Mouse (Mus musculus): ENCODE measurements at regions not wholly inside any gene's neighbourhood (a gene's known extent, or its start where the extent isn't known, plus 50 kb on each side); places are given as distances from the start of the nearest gene placed in this dataset.

DNA sequence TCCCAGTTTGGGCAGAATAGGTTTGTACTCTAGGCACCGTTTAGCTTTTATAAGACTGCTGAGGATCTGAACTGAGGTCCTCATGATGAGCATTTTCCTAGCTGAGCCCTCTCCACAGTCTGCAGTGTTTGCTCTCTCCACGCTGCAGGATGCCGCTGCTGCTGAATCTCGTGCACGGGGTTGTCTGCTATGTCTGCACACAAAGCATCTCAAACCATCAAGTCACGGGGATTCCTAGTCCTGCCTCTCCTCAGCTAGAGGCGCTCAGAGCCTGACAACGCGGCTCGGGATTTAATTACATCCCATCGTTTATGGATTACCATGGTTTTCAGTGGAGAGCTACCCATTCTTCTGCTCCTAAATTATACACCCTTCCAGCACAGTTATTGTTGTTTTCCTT, 175.6 kb downstream of the Rnf144b start:
- WGBS, result 55% methylated on average over 11 of the region's 11 CpGs
- H3K27ac ChIP-seq (ENCODE audit: low read length), result no peak overlapping the region
- no peaks in the 10 kb centered on the region for H3K27me3 ChIP-seq (ENCODE audit: insufficient read depth, low read length)
- no peaks in the 10 kb centered on the region for H3K36me3 ChIP-seq (ENCODE audit: insufficient read depth, low read length)
- no peak for ATAC-seq (ENCODE audit: low FRiP score, low TSS enrichment)
- H3K9me3 ChIP-seq (ENCODE audit: low read length), result no peaks in the 10 kb centered on the region
- H3K4me3 ChIP-seq (ENCODE audit: low read length), result no peak overlapping the region
- no peaks in the 10 kb centered on the region for H3K4me1 ChIP-seq (ENCODE audit: insufficient read depth, low read length)
- H3K4me2 ChIP-seq (replicated peaks; ENCODE audit: low read depth, low read length), result no peak overlapping the region
- no peak overlapping the region for H3K9ac ChIP-seq (replicated peaks; ENCODE audit: low read length)

DNA sequence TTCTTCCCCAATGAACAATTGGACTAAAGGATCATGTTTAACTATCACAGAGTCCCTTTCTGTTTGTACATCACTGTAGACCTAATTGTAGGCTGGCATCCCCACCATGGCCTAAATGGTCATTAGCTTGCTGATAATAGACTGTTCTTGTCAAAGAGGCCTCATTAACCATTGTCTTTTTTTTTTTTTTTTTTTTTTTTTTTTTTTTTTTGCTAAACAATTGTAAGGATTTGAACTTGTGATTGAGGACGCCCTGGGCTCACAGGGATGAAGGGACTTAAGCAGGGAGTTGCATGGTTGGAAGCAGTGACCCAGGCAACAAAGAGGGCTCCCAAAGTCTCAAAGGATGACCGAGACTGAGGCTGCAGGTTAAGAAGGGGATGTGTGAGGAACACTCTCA, 178.0 kb downstream of the Rnf144b start:
- Histone ChIP-seq H3K36me3 (ENCODE audit: insufficient read depth, low read length) (no peaks in the 10 kb centered on the region), H3K4me3 (ENCODE audit: low read length) (no peak overlapping the region), H3K4me2 (replicated peaks; ENCODE audit: low read depth, low read length) (no peak overlapping the region), H3K27me3 (ENCODE audit: insufficient read depth, low read length) (no peaks in the 10 kb centered on the region), H3K27ac (ENCODE audit: low read length) (no peak overlapping the region), H3K9me3 (ENCODE audit: low read length) (no peaks in the 10 kb centered on the region), H3K4me1 (ENCODE audit: insufficient read depth, low read length) (no peaks in the 10 kb centered on the region), H3K9ac (replicated peaks; ENCODE audit: low read length) (no peak overlapping the region)
- WGBS, result 57% methylated on average over 2 of the region's 2 CpGs
- no peak for ATAC-seq (ENCODE audit: low FRiP score, low TSS enrichment)

- Histone ChIP-seq H3K4me2 (replicated peaks; ENCODE audit: low read depth, low read length) (no peak overlapping the region), H3K4me1 (ENCODE audit: insufficient read depth, low read length) (no peaks in the 10 kb centered on the region), H3K4me3 (ENCODE audit: low read length) (no peak overlapping the region), H3K9me3 (ENCODE audit: low read length) (no peaks in the 10 kb centered on the region), H3K9ac (replicated peaks; ENCODE audit: low read length) (no peak overlapping the region), H3K36me3 (ENCODE audit: insufficient read depth, low read length) (no peaks in the 10 kb centered on the region), H3K27ac (ENCODE audit: low read length) (no peak overlapping the region), H3K27me3 (ENCODE audit: insufficient read depth, low read length) (no peaks in the 10 kb centered on the region)
- ATAC-seq (ENCODE audit: low FRiP score, low TSS enrichment), result no peak
- 60% methylated on average over 3 of the region's 3 CpGs for WGBS
These were observed 178.6 kb downstream of the Rnf144b start for GRCm38 (mm10) chr13:47301070-47301469.

DNA sequence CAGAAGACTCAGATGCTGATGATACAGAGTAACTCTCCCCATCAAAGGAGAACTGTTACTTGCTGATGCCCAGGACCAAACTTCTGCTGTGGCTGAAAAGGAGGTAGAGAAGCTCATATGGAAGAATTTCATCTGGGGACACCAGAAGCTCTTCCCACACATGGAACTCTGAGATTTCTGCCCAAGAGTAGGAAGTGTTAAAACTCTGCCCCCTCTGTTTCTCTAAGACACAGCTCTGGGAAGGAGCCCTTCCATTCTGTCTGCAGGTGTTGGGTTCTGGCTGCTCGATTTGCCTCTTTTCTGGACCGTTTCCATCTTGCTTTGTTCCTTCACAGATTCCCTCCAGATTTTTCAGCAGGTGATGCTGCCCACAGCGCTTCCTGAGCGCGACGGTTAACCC, 187.0 kb downstream of the Rnf144b start:
- H3K4me1 ChIP-seq (ENCODE audit: insufficient read depth, low read length), result no peaks in the 10 kb centered on the region
- WGBS, result 90% methylated on average over 6 of the region's 6 CpGs
- no peak overlapping the region for H3K4me2 ChIP-seq (replicated peaks; ENCODE audit: low read depth, low read length)
- no peaks in the 10 kb centered on the region for H3K27me3 ChIP-seq (ENCODE audit: insufficient read depth, low read length)
- H3K4me3 ChIP-seq (ENCODE audit: low read length), result no peak overlapping the region
- H3K27ac ChIP-seq (ENCODE audit: low read length), result no peak overlapping the region
- no peak overlapping the region for H3K9ac ChIP-seq (replicated peaks; ENCODE audit: low read length)
- no peaks in the 10 kb centered on the region for H3K9me3 ChIP-seq (ENCODE audit: low read length)
- ATAC-seq (ENCODE audit: low FRiP score, low TSS enrichment), result no peak
- no peaks in the 10 kb centered on the region for H3K36me3 ChIP-seq (ENCODE audit: insufficient read depth, low read length)

- Histone ChIP-seq H3K9me3 (ENCODE audit: low read length) (no peaks in the 10 kb centered on the region), H3K4me2 (replicated peaks; ENCODE audit: low read depth, low read length) (no peak overlapping the region), H3K9ac (replicated peaks; ENCODE audit: low read length) (no peak overlapping the region), H3K27me3 (ENCODE audit: insufficient read depth, low read length) (no peaks in the 10 kb centered on the region), H3K4me1 (ENCODE audit: insufficient read depth, low read length) (no peaks in the 10 kb centered on the region), H3K27ac (ENCODE audit: low read length) (no peak overlapping the region), H3K36me3 (ENCODE audit: insufficient read depth, low read length) (no peaks in the 10 kb centered on the region), H3K4me3 (ENCODE audit: low read length) (no peak overlapping the region)
- 0 out of 2 replicates have a peak, but pooled peaks have one; percentile 35 for ATAC-seq (ENCODE audit: low FRiP score, low TSS enrichment)
- 7% methylated on average over 7 of the region's 7 CpGs for WGBS
These were observed 188.3 kb downstream of the Rnf144b start for GRCm38 (mm10) chr13:47310751-47311202.

DNA sequence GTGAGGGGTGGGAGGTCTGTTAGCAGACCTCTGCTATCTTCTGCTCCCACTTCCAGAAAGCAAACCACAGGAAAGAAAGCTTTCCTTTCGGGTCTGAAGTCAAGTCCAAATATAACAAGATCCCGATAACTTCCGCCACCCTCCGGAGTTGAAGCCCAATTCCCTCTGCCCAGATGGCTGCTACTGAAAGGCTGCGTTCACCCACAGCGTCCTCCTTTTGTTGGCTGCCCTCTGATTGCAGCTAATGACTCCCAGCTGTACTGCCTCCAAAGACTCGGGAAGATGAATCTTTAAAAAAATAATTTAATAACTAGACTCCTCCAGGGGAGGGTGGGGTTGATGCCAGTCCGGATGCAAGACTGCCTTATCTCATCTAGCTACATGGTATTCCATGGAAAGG, 197.1 kb downstream of the Rnf144b start:
- Histone ChIP-seq H3K4me2 (replicated peaks; ENCODE audit: low read depth, low read length) (no peak overlapping the region), H3K4me1 (ENCODE audit: insufficient read depth, low read length) (no peaks in the 10 kb centered on the region), H3K4me3 (ENCODE audit: low read length) (no peak overlapping the region), H3K9ac (replicated peaks; ENCODE audit: low read length) (no peak overlapping the region), H3K9me3 (ENCODE audit: low read length) (no peaks in the 10 kb centered on the region), H3K27me3 (ENCODE audit: insufficient read depth, low read length) (no peaks in the 10 kb centered on the region), H3K27ac (ENCODE audit: low read length) (no peak overlapping the region), H3K36me3 (ENCODE audit: insufficient read depth, low read length) (no peaks in the 10 kb centered on the region)
- ATAC-seq (ENCODE audit: low FRiP score, low TSS enrichment), result no peak
- whole genome bisulfite sequencing, result 55% methylated on average over 8 of the region's 8 CpGs

GRCm38 (mm10) chr13:47321876-47322275, 199.4 kb downstream of the Rnf144b start:
- WGBS, result 93% methylated on average over 1 of the region's 1 CpGs
- no peak overlapping the region for H3K4me2 ChIP-seq (replicated peaks; ENCODE audit: low read depth, low read length)
- no peak for ATAC-seq (ENCODE audit: low FRiP score, low TSS enrichment)
- no peaks in the 10 kb centered on the region for H3K36me3 ChIP-seq (ENCODE audit: insufficient read depth, low read length)
- no peaks in the 10 kb centered on the region for H3K4me1 ChIP-seq (ENCODE audit: insufficient read depth, low read length)
- no peaks in the 10 kb centered on the region for H3K9me3 ChIP-seq (ENCODE audit: low read length)
- no peak overlapping the region for H3K27ac ChIP-seq (ENCODE audit: low read length)
- no peaks in the 10 kb centered on the region for H3K27me3 ChIP-seq (ENCODE audit: insufficient read depth, low read length)
- H3K9ac ChIP-seq (replicated peaks; ENCODE audit: low read length), result no peak overlapping the region
- no peak overlapping the region for H3K4me3 ChIP-seq (ENCODE audit: low read length)

DNA sequence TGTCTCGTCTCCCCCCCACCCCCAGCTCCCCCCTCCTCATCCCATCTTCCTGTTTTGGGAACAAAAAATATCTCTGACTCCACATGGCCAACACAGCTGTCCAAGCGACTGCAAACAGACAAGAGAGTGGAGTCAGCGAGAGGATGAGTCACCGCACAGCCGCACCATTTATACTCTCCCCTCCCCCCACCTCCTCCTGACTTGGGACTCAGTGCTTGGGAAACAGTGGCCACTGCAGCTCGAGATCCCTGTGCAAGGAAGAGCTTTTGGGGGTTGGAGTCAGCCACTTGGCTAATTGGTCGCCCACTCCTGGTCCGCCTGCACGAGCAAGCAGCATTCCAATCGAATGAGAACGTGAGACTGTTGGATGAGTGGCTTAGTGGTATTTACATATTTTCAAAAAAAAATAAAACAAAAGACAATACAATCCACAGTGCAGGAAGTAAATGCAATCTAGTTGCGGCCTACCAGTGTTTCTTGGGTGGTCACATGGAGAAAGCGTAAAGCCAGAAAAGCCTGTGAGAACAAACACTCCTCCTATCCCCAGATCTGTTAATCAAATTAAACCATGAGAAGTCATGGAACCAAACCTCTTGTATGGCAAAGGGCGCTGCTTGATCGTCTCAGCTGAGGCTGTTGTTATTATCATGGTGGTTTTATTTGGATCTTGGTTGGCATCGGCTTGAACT, 213.7 kb downstream of the Rnf144b start:
- Histone ChIP-seq H3K4me3 (ENCODE audit: low read length) (no peak overlapping the region), H3K4me2 (replicated peaks; ENCODE audit: low read depth, low read length) (no peak overlapping the region), H3K4me1 (ENCODE audit: insufficient read depth, low read length) (no peaks in the 10 kb centered on the region), H3K36me3 (ENCODE audit: insufficient read depth, low read length) (no peaks in the 10 kb centered on the region), H3K27me3 (ENCODE audit: insufficient read depth, low read length) (no peaks in the 10 kb centered on the region), H3K27ac (ENCODE audit: low read length) (no peak overlapping the region), H3K9me3 (ENCODE audit: low read length) (no peaks in the 10 kb centered on the region), H3K9ac (replicated peaks; ENCODE audit: low read length) (no peak overlapping the region)
- ATAC-seq (ENCODE audit: low FRiP score, low TSS enrichment), result 0 out of 2 replicates have a peak, but pooled peaks have one; percentile 19
- WGBS, result 66% methylated on average over 16 of the region's 16 CpGs

GRCm38 (mm10) chr13:47336865-47337441, 214.5 kb downstream of the Rnf144b start:
- ATAC-seq (ENCODE audit: low FRiP score, low TSS enrichment), result no peak
- 89% methylated on average over 15 of the region's 15 CpGs for WGBS
- H3K4me3 ChIP-seq (ENCODE audit: low read length), result no peak overlapping the region

GRCm38 (mm10) chr13:47339411-47339810, 217.0 kb downstream of the Rnf144b start:
- Histone ChIP-seq H3K27me3 (ENCODE audit: insufficient read depth, low read length) (no peaks in the 10 kb centered on the region), H3K4me1 (ENCODE audit: insufficient read depth, low read length) (no peaks in the 10 kb centered on the region), H3K36me3 (ENCODE audit: insufficient read depth, low read length) (no peaks in the 10 kb centered on the region), H3K4me2 (replicated peaks; ENCODE audit: low read depth, low read length) (no peak overlapping the region), H3K4me3 (ENCODE audit: low read length) (no peak overlapping the region), H3K9ac (replicated peaks; ENCODE audit: low read length) (no peak overlapping the region), H3K9me3 (ENCODE audit: low read length) (no peaks in the 10 kb centered on the region), H3K27ac (ENCODE audit: low read length) (no peak overlapping the region)
- WGBS, result 79% methylated on average over 5 of the region's 5 CpGs
- no peak for ATAC-seq (ENCODE audit: low FRiP score, low TSS enrichment)

More at GRCm38 (mm10) chr13:47336865-47337441, 214.5 kb downstream of the Rnf144b start:
- Histone ChIP-seq H3K4me1 (ENCODE audit: insufficient read depth, low read length) (no peaks in the 10 kb centered on the region), H3K27ac (ENCODE audit: low read length) (no peak overlapping the region), H3K9me3 (ENCODE audit: low read length) (no peaks in the 10 kb centered on the region), H3K9ac (replicated peaks; ENCODE audit: low read length) (no peak overlapping the region), H3K27me3 (ENCODE audit: insufficient read depth, low read length) (no peaks in the 10 kb centered on the region), H3K36me3 (ENCODE audit: insufficient read depth, low read length) (no peaks in the 10 kb centered on the region), H3K4me2 (replicated peaks; ENCODE audit: low read depth, low read length) (no peak overlapping the region)
